Mouse (Mus musculus): ENCODE results near the gene Auh. TPM values are rescaled to one million over a fixed set of nuclear protein-coding genes. Genes with fewer than 3 reads are reported as not detected.

The Auh gene
- total RNA-seq, 2 experiments from 2014 or later = 113 to 127 TPM

GRCm38 (mm10) chr13:52833748-52834147, 95.7 kb downstream of the Auh start:
- DNase-seq = no peak

- DNase-seq = no peak
Observed at GRCm38 (mm10) chr13:52833220-52833619, 96.3 kb downstream of the Auh start.

GRCm38 (mm10) chr13:52832481-52833170, 96.9 kb downstream of the Auh start:
- no peak for DNase-seq

- no peak for DNase-seq
Observed at GRCm38 (mm10) chr13:52831037-52831757, 98.3 kb downstream of the Auh start.

- peak; percentile 76 for DNase-seq
Observed at GRCm38 (mm10) chr13:52828946-52829523, 100.4 kb downstream of the Auh start.

- DNase-seq = no peak
Observed at GRCm38 (mm10) chr13:52828217-52828616, 101.3 kb downstream of the Auh start.

GRCm38 (mm10) chr13:52826666-52827065, 102.8 kb downstream of the Auh start:
- no peak for DNase-seq

- DNase-seq = peak; percentile 54
Observed at GRCm38 (mm10) chr13:52824754-52825153, 104.7 kb downstream of the Auh start.

- peak; percentile 81 for DNase-seq
Observed at GRCm38 (mm10) chr13:52822165-52823149, 107.0 kb downstream of the Auh start.

- DNase-seq = peak; percentile 77
Observed at GRCm38 (mm10) chr13:52821571-52821970, 107.9 kb downstream of the Auh start.

- no peak for DNase-seq
Observed at GRCm38 (mm10) chr13:52819901-52820300, 109.6 kb downstream of the Auh start.

GRCm38 (mm10) chr13:52818760-52819159, 110.7 kb downstream of the Auh start:
- DNase-seq = peak; percentile 74

GRCm38 (mm10) chr13:52817991-52818491, 111.4 kb downstream of the Auh start:
- no peak for DNase-seq

GRCm38 (mm10) chr13:52813750-52814149, 115.7 kb downstream of the Auh start:
- DNase-seq = no peak

GRCm38 (mm10) chr13:52812549-52813515, 116.6 kb downstream of the Auh start:
- DNase-seq = no peak

- no peak for DNase-seq
Observed at GRCm38 (mm10) chr13:52807722-52808121, 121.8 kb downstream of the Auh start.

- DNase-seq = no peak
Observed at GRCm38 (mm10) chr13:52806029-52806428, 123.5 kb downstream of the Auh start.

GRCm38 (mm10) chr13:52805581-52805980, 123.9 kb downstream of the Auh start:
- no peak for DNase-seq

- DNase-seq = no peak
Observed at GRCm38 (mm10) chr13:52802482-52802881, 127.0 kb downstream of the Auh start.

- no peak for DNase-seq
Observed at GRCm38 (mm10) chr13:52800687-52801341, 128.7 kb downstream of the Auh start.
